Mouse (Mus musculus) CH12.LX (cell line): ENCODE data around the gene Fryl. TPM values are rescaled to one million over a fixed set of nuclear protein-coding genes. Genes with fewer than 3 reads are reported as not detected.
"Not testable (repeated sequence)": the region's sequence is repeated elsewhere in the genome, so short reads cannot be mapped to it uniquely, and the experiment has no call there.

ENCODE experiments used
- DNase-seq: peaks from one replicate; pipeline ENCODE4 v3.0.0-alpha.2; 2013; ENCODE audit errors: extremely low read depth
- H3K27ac ChIP-seq: 2 replicates; pipeline ENCODE4 v1.5.1; 2012; ENCODE audit warnings: low read depth, mild to moderate bottlenecking, control low read depth, moderate library complexity; ENCODE audit not compliant: insufficient read depth
- H3K27me3 ChIP-seq: replicated peaks from 2 replicates; pipeline ENCODE3; 2012; ENCODE audit warnings: inconsistent platforms
- H3K36me3 ChIP-seq, 2 experiments: replicated peaks in 1 of 2; 2 replicates each; pipeline versions ENCODE3 to v1.6.1; 2012; ENCODE audit warnings: inconsistent platforms in 1 of 2, low read length in 1 of 2, mild to moderate bottlenecking in 1 of 2, mixed read lengths in 1 of 2, moderate library complexity in 1 of 2; ENCODE audit not compliant: control insufficient read depth in 1 of 2, insufficient read depth in 1 of 2
- H3K4me1 ChIP-seq, 2 experiments: 2 replicates each; pipeline ENCODE4 v1.6.1; 2012; ENCODE audit warnings: inconsistent platforms in 1 of 2, moderate library complexity in 1 of 2; ENCODE audit not compliant: insufficient read depth in 2 of 2, control insufficient read depth in 1 of 2
- H3K4me2 ChIP-seq: 2 replicates; pipeline ENCODE4 v1.6.1; 2012; ENCODE audit warnings: low read depth, mild to moderate bottlenecking, control low read depth; ENCODE audit not compliant: poor library complexity, insufficient read depth, severe bottlenecking
- H3K4me3 ChIP-seq, 3 experiments: fragments of 150-350 bp in 1 of 3; sonication (generic) in 1 of 3; replicated peaks in 1 of 3; 2 replicates each; pipeline versions ENCODE3 to v1.5.1; 2011 to 2012; ENCODE audit warnings: low read depth in 2 of 3, low read length in 2 of 3, mild to moderate bottlenecking in 2 of 3, moderate library complexity in 2 of 3, control low read depth in 1 of 3, improper control_type of control experiment in 1 of 3, inconsistent platforms in 1 of 3, mixed read lengths in 1 of 3; ENCODE audit not compliant: poor library complexity in 1 of 3
- H3K79me2 ChIP-seq: replicated peaks from 2 replicates; pipeline ENCODE4 v1.6.1; 2012; ENCODE audit warnings: mild to moderate bottlenecking, moderate library complexity; ENCODE audit not compliant: control insufficient read depth, poor library complexity, insufficient read depth, severe bottlenecking; ENCODE audit errors: extremely low read depth
- H3K9ac ChIP-seq: 2 replicates; pipeline ENCODE4 v1.6.1; 2012; ENCODE audit warnings: low read depth, mild to moderate bottlenecking, control low read depth, moderate library complexity; ENCODE audit not compliant: insufficient read depth
- H3K9me3 ChIP-seq: replicated peaks from 2 replicates; pipeline ENCODE3; 2012; ENCODE audit warnings: low read length, inconsistent platforms, mixed read lengths
- CTCF ChIP-seq, 2 experiments: IDR thresholded peaks in 1 of 2; conservative IDR thresholded peaks in 1 of 2; 2 replicates each; pipeline ENCODE4 v1.5.1; 2011 to 2012; ENCODE audit warnings: low read depth in 2 of 2, low read length in 2 of 2, improper control_type of control experiment in 1 of 2, inconsistent platforms in 1 of 2, mild to moderate bottlenecking in 1 of 2, moderate library complexity in 1 of 2
- E2F4 ChIP-seq: IDR thresholded peaks from 2 replicates; pipeline ENCODE4 v1.6.1; 2011; ENCODE audit warnings: low read depth, low read length, improper control_type of control experiment; ENCODE audit not compliant: insufficient replicate concordance
- ETS1 ChIP-seq: conservative IDR thresholded peaks from 2 replicates; pipeline ENCODE4 v1.6.1; 2012; ENCODE audit warnings: low read depth, mild to moderate bottlenecking, inconsistent platforms, low read length, improper control_type of control experiment, moderate library complexity
- GABPA ChIP-seq: IDR thresholded peaks from 2 replicates; pipeline ENCODE4 v1.6.1; 2012; ENCODE audit warnings: low read depth, low read length, improper control_type of control experiment, inconsistent platforms; ENCODE audit not compliant: insufficient replicate concordance
- JUND ChIP-seq: conservative IDR thresholded peaks from 2 replicates; pipeline ENCODE4 v1.6.1; 2011; ENCODE audit warnings: low read depth, low read length, improper control_type of control experiment
- MAZ ChIP-seq: IDR thresholded peaks from 2 replicates; pipeline ENCODE4 v1.6.1; 2012; ENCODE audit warnings: low read depth, mild to moderate bottlenecking, inconsistent platforms, low read length, improper control_type of control experiment, moderate library complexity
- NRF1 ChIP-seq: IDR thresholded peaks from 2 replicates; pipeline ENCODE4 v1.6.1; 2014; ENCODE audit warnings: low read depth, mild to moderate bottlenecking, inconsistent platforms, low read length, improper control_type of control experiment, moderate library complexity
- POLR2A ChIP-seq: IDR thresholded peaks from 2 replicates; pipeline ENCODE4 v1.6.1; 2011; ENCODE audit warnings: low read depth, mild to moderate bottlenecking, improper control_type of control experiment, low read length
- POLR2AphosphoS2 ChIP-seq: IDR thresholded peaks from 2 replicates; pipeline ENCODE4 v1.6.1; 2011; ENCODE audit warnings: low read depth, low read length, improper control_type of control experiment
- RAD21 ChIP-seq: IDR thresholded peaks from 2 replicates; pipeline ENCODE4 v1.6.1; 2011; ENCODE audit warnings: low read depth, mild to moderate bottlenecking, low read length, improper control_type of control experiment, moderate library complexity
- RCOR1 ChIP-seq: conservative IDR thresholded peaks from 2 replicates; pipeline ENCODE4 v1.6.1; 2012; ENCODE audit warnings: low read depth, mild to moderate bottlenecking, inconsistent platforms, low read length, improper control_type of control experiment
- SMC3 ChIP-seq: IDR thresholded peaks from 2 replicates; pipeline ENCODE4 v1.6.1; 2011; ENCODE audit warnings: low read depth, low read length, improper control_type of control experiment
- TBP ChIP-seq: conservative IDR thresholded peaks from 2 replicates; pipeline ENCODE4 v1.6.1; 2011; ENCODE audit warnings: low read depth, low read length, improper control_type of control experiment
- UBTF ChIP-seq: IDR thresholded peaks from 2 replicates; pipeline ENCODE4 v1.6.1; 2012; ENCODE audit warnings: low read depth, mild to moderate bottlenecking, inconsistent platforms, low read length, improper control_type of control experiment, moderate library complexity
- USF2 ChIP-seq: conservative IDR thresholded peaks from 2 replicates; pipeline ENCODE4 v1.6.1; 2011; ENCODE audit warnings: low read depth, low read length, improper control_type of control experiment
- ZC3H11A ChIP-seq: IDR thresholded peaks from 2 replicates; pipeline ENCODE4 v1.6.1; 2012; ENCODE audit warnings: low read depth, mild to moderate bottlenecking, inconsistent platforms, low read length, improper control_type of control experiment
- ZKSCAN1 ChIP-seq: IDR thresholded peaks from 2 replicates; pipeline ENCODE4 v1.6.1; 2012; ENCODE audit warnings: low read depth, inconsistent platforms, low read length, improper control_type of control experiment, borderline replicate concordance
- ZMIZ1 ChIP-seq: IDR thresholded peaks from 2 replicates; pipeline ENCODE4 v1.6.1; 2012; ENCODE audit warnings: low read depth, mild to moderate bottlenecking, inconsistent platforms, low read length, improper control_type of control experiment
- ZNF384 ChIP-seq: IDR thresholded peaks from 2 replicates; pipeline ENCODE4 v1.6.1; 2012; ENCODE audit warnings: low read depth, low read length, improper control_type of control experiment, inconsistent platforms
- dilution Hi-C: fragments of 300-500 bp; cut with MboI; formaldehyde crosslinking; loops from 2 replicates; pipeline ENCODE4 v1.14.3; 2020; ENCODE audit warnings: low sequenced_read_pairs; ENCODE audit not compliant: extremely low pct_unique_long_range_greater_than_20kb, extremely low pct_ligation_motif_present
- in situ Hi-C: fragments of 300-500 bp; cut with MboI; formaldehyde crosslinking; loops from 3 replicates; pipeline ENCODE4 v1.14.3; 2019; ENCODE audit warnings: low sequenced_read_pairs, low pct_ligation_motif_present, low pct_unique_long_range_greater_than_20kb, mixed read lengths
- polyA plus RNA-seq: library from polyadenylated mRNA; unstranded; fragments of >175 nt; gene quantifications from 2 replicates; pipeline ENCODE4 v1.2.1, GENCODE M21; 2012; ENCODE audit warnings: low read depth; ENCODE audit not compliant: insufficient read length
- total RNA-seq, 2 experiments: library from RNA; depleted of rRNA; stranded (reverse); fragments of 300-350 nt in 1 of 2; fragments of >200 nt in 1 of 2; gene quantifications; 2 replicates each; pipeline ENCODE4 v1.2.3; 2012 to 2014

Fryl gene
- total and polyA plus RNA-seq, 3 experiments, result 23.2 to 38.4 (median 31.3) TPM

DNA sequence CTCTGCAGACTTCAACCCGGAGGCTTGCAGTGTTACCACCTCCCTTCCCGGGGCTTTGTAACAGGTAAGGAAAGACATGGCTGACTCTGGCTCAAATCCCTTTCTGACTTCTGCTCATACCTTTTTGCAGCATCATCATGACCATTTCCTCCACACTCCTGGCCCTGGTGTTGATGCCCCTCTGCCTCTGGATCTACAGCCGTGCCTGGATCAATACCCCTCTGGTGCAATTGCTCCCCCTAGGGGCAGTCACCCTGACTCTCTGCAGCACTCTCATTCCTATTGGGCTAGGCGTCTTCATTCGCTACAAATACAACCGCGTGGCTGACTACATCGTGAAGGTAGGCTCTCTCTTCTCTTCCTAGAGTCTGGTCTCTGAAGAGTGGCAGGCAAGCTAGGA lies 248.2 kb downstream of the Fryl start:
- dilution Hi-C loops, H3K27ac ChIP-seq, H3K4me1 ChIP-seq, H3K9me3 ChIP-seq, H3K27me3 ChIP-seq, H3K79me2 ChIP-seq, in situ Hi-C loops, H3K36me3 ChIP-seq, H3K4me3 ChIP-seq, H3K9ac ChIP-seq, DNase-seq: not testable (repeated sequence)
- TF ChIP-seq CTCF (conservative IDR thresholded peaks at IDR 0.05 in 1 of 2, IDR thresholded peaks at IDR 0.05 in 1 of 2; ENCODE audit: low read depth in 2 of 2, low read length in 2 of 2) (peak in 1 of 2 experiments; percentile 48; a peak in 2 of 4 replicates), RAD21 (peak; percentile 17)
- peak overlapping the region; percentile 21; the same call in 1 of the 2 replicates for H3K4me2 ChIP-seq

DNA sequence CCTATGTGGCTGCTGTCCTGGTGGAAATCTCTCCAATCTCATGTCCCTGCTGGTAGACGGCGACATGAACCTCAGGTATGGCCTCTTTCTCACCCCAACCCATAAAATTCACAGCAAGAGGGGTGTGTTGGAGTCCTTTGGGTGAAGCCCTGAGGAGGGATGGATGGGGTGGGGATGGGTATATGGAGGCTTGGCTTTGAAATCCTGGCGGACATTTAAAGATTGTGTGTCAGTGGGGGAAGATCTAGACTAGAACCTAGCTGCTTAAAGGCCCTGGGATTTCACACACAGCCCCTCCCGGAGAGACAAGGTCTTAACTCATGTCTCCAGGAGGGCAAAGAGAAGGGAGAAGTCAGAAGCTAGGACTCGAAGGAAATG lies 248.8 kb downstream of the Fryl start:
- TF ChIP-seq CTCF (conservative IDR thresholded peaks at IDR 0.05 in 1 of 2, IDR thresholded peaks at IDR 0.05 in 1 of 2; ENCODE audit: low read depth in 2 of 2, low read length in 2 of 2) (no peak), ZC3H11A (no peak), ZKSCAN1 (no peak), RCOR1 (no peak), TBP (no peak), UBTF (no peak), NRF1 (no peak), USF2 (no peak), ZNF384 (no peak), GABPA (no peak), SMC3 (no peak), POLR2A (no peak), E2F4 (no peak), JUND (no peak), POLR2AphosphoS2 (no peak), ETS1 (no peak), ZMIZ1 (no peak), MAZ (no peak)
- Histone ChIP-seq H3K27me3 (no peaks in the 10 kb centered on the region), H3K9ac (no peak overlapping the region), H3K27ac (no peak overlapping the region), H3K9me3 (no peaks in the 10 kb centered on the region), H3K79me2 (no peaks in the 10 kb centered on the region), H3K4me3 (no peak overlapping the region), H3K36me3 (no peaks in the 10 kb centered on the region), H3K4me2 (no peak overlapping the region), H3K4me1 (peaks cover 0 to 3% of the 10 kb centered on the region in 2 experiments; a peak in 1 of 4 replicates)
- DNase-seq, result no peak
- dilution Hi-C loops, result no loop called here
- in situ Hi-C loops, result no loop called here
